Mouse (Mus musculus) kidney, adult 2 months (tissue): ENCODE measurements at regions not wholly inside any gene's neighbourhood (a gene's known extent, or its start where the extent isn't known, plus 50 kb on each side); places are given as distances from the start of the nearest gene placed in this dataset.

ENCODE experiments used
- DNase-seq: peaks from one replicate; pipeline ENCODE4 v3.0.0; 2021
- H3K27ac ChIP-seq: fragments of 200-500 bp; 2 replicates; pipeline ENCODE4 v1.5.1; 2012; ENCODE audit warnings: low read depth, low read length, control low read depth, inconsistent platforms; ENCODE audit not compliant: insufficient read depth
- H3K27me3 ChIP-seq: fragments of 200-500 bp; replicated peaks from 2 replicates; pipeline ENCODE4 v1.6.1; 2012; ENCODE audit warnings: mild to moderate bottlenecking, moderate library complexity, low read length, inconsistent platforms; ENCODE audit not compliant: control insufficient read depth, insufficient read depth
- H3K36me3 ChIP-seq: fragments of 200-500 bp; 2 replicates; pipeline ENCODE4 v1.6.1; 2012; ENCODE audit warnings: mild to moderate bottlenecking, moderate library complexity, low read length, inconsistent platforms; ENCODE audit not compliant: control insufficient read depth, insufficient read depth
- H3K4me1 ChIP-seq: fragments of 200-500 bp; 2 replicates; pipeline ENCODE4 v1.6.1; 2011; ENCODE audit warnings: low read length; ENCODE audit not compliant: control insufficient read depth, insufficient read depth
- H3K4me3 ChIP-seq: fragments of 200-500 bp; 2 replicates; pipeline ENCODE4 v1.5.1; 2011; ENCODE audit warnings: mild to moderate bottlenecking, low read depth, low read length, control low read depth; ENCODE audit not compliant: insufficient read depth
- CTCF ChIP-seq: fragments of 200-500 bp; conservative IDR thresholded peaks from 2 replicates; pipeline ENCODE4 v1.5.1; 2011; ENCODE audit warnings: low read depth, mild to moderate bottlenecking, control low read depth, low read length, moderate library complexity, mixed read lengths; ENCODE audit not compliant: insufficient read depth, insufficient read length
- POLR2A ChIP-seq: fragments of 200-500 bp; IDR thresholded peaks from one replicate; pipeline ENCODE4 v1.6.1; 2011; ENCODE audit warnings: low read depth, low read length, control low read depth
- WGBS: fragments of 180-500 bp; shearing (Covaris S2); methylation state at CpG from one replicate; pipeline ENCODE4 v1.1.7; 2018; 5-methylcytosine and 5-hydroxymethylcytosine counted together

GRCm38 (mm10) chr3:9151590-9151989 is 458.3 kb downstream of the Zfp704 start:
- Histone ChIP-seq H3K27me3 (no peaks in the 10 kb centered on the region), H3K36me3 (no peaks in the 10 kb centered on the region), H3K27ac (no peak overlapping the region), H3K4me1 (no peaks in the 10 kb centered on the region), H3K4me3 (no peak overlapping the region)
- DNase-seq = no peak
- no peak for TF ChIP-seq CTCF
- TF ChIP-seq POLR2A = no peak
- WGBS = 78% methylated on average over 2 of the region's 2 CpGs

- no peaks in the 10 kb centered on the region for H3K27me3 ChIP-seq
- H3K4me1 ChIP-seq = no peaks in the 10 kb centered on the region
- TF ChIP-seq POLR2A (no peak), CTCF (no peak)
- DNase-seq = no peak
- WGBS = 73% methylated on average over 5 of the region's 5 CpGs
- H3K4me3 ChIP-seq = no peak overlapping the region
- H3K27ac ChIP-seq = no peak overlapping the region
- no peaks in the 10 kb centered on the region for H3K36me3 ChIP-seq
Measured at GRCm38 (mm10) chr3:9148605-9149004, 461.3 kb downstream of the Zfp704 start.

GRCm38 (mm10) chr3:9146481-9146880 is 463.4 kb downstream of the Zfp704 start:
- WGBS = 57% methylated on average over 6 of the region's 6 CpGs
- Histone ChIP-seq H3K4me3 (no peak overlapping the region), H3K27ac (no peak overlapping the region), H3K27me3 (no peaks in the 10 kb centered on the region), H3K36me3 (no peaks in the 10 kb centered on the region), H3K4me1 (no peaks in the 10 kb centered on the region)
- no peak for DNase-seq
- TF ChIP-seq CTCF (no peak), POLR2A (no peak)

- no peak overlapping the region for H3K4me3 ChIP-seq
- 76% methylated on average over 7 of the region's 7 CpGs for WGBS
- no peaks in the 10 kb centered on the region for H3K36me3 ChIP-seq
- H3K4me1 ChIP-seq = no peaks in the 10 kb centered on the region
- no peak overlapping the region for H3K27ac ChIP-seq
- H3K27me3 ChIP-seq = no peaks in the 10 kb centered on the region
- TF ChIP-seq POLR2A = no peak
- TF ChIP-seq CTCF = no peak
- DNase-seq = no peak
Measured at GRCm38 (mm10) chr3:9145612-9146011, 464.3 kb downstream of the Zfp704 start.

GRCm38 (mm10) chr3:9141836-9142235 is 468.0 kb downstream of the Zfp704 start:
- Histone ChIP-seq H3K4me1 (no peaks in the 10 kb centered on the region), H3K36me3 (no peaks in the 10 kb centered on the region), H3K4me3 (no peak overlapping the region), H3K27me3 (no peaks in the 10 kb centered on the region), H3K27ac (no peak overlapping the region)
- TF ChIP-seq CTCF = no peak
- no peak for TF ChIP-seq POLR2A
- peak; percentile 74 for DNase-seq
- 60% methylated on average over 5 of the region's 5 CpGs for WGBS

- Histone ChIP-seq H3K27ac (no peak overlapping the region), H3K36me3 (no peaks in the 10 kb centered on the region), H3K4me1 (no peaks in the 10 kb centered on the region), H3K4me3 (no peak overlapping the region), H3K27me3 (no peaks in the 10 kb centered on the region)
- 72% methylated on average over 22 of the region's 22 CpGs for WGBS
- TF ChIP-seq POLR2A (no peak), CTCF (no peak)
- peak; percentile 33 for DNase-seq
Measured at GRCm38 (mm10) chr3:9137131-9137874, 472.6 kb downstream of the Zfp704 start.

GRCm38 (mm10) chr3:9133991-9134390 is 475.9 kb downstream of the Zfp704 start:
- Histone ChIP-seq H3K4me3 (no peak overlapping the region), H3K4me1 (no peaks in the 10 kb centered on the region), H3K36me3 (no peaks in the 10 kb centered on the region), H3K27me3 (no peaks in the 10 kb centered on the region), H3K27ac (no peak overlapping the region)
- no peak for DNase-seq
- no peak for TF ChIP-seq CTCF
- no peak for TF ChIP-seq POLR2A
- WGBS = 57% methylated on average over 12 of the region's 12 CpGs
